Mouse (Mus musculus) monocyte, adult 5-6 weeks (primary cell): Measurements from ENCODE around the gene Hrct1. TPM values are rescaled to one million over a fixed set of nuclear protein-coding genes. Genes with fewer than 3 reads are reported as not detected.

Source experiments
- ATAC-seq: fragments of 153-309, 156-312 bp; replicated peaks from 2 replicates; pipeline ENCODE4 v1.8.0; 2017; ENCODE audit warnings: mild to moderate bottlenecking; ENCODE audit not compliant: low TSS enrichment, insufficient number of reproducible peaks, severe bottlenecking, poor library complexity, low FRiP score
- total RNA-seq: library from RNA; stranded (forward); fragments of 200-1000, 200-491, 200-594 nt; gene quantifications from 3 replicates; pipeline ENCODE4 v1.2.3, GENCODE M21; 2017

The Hrct1 gene
- total RNA-seq, result not detected in 3 replicates

GRCm38 (mm10) chr4:43726995-43727394 is at the start of gene Hrct1:
Hrct1 (plus strand) TSS chr4:43727188.
- no peak for ATAC-seq

GRCm38 (mm10) chr4:43678541-43678940 is 48.4 kb upstream of the Hrct1 start:
- ATAC-seq, result no peak

- no peak for ATAC-seq
Measured at GRCm38 (mm10) chr4:43679416-43680043, 47.5 kb upstream of the Hrct1 start.

GRCm38 (mm10) chr4:43690021-43690420 is 37.0 kb upstream of the Hrct1 start:
- ATAC-seq, result no peak

- no peak for ATAC-seq
Measured at GRCm38 (mm10) chr4:43691026-43691425, 36.0 kb upstream of the Hrct1 start.

GRCm38 (mm10) chr4:43693806-43694241 is 33.2 kb upstream of the Hrct1 start:
- peak; percentile 60 for ATAC-seq

- no peak for ATAC-seq
Measured at GRCm38 (mm10) chr4:43694439-43695248, 32.3 kb upstream of the Hrct1 start.

- ATAC-seq, result no peak
Measured at GRCm38 (mm10) chr4:43695249-43695671, 31.7 kb upstream of the Hrct1 start.

- ATAC-seq, result no peak
Measured at GRCm38 (mm10) chr4:43696561-43696960, 30.4 kb upstream of the Hrct1 start.

- no peak for ATAC-seq
Measured at GRCm38 (mm10) chr4:43700707-43701106, 26.3 kb upstream of the Hrct1 start, which contains the start of gene Olfr70. Olfr70 (minus strand) TSS chr4:43700807.

GRCm38 (mm10) chr4:43703439-43703838 is 23.5 kb upstream of the Hrct1 start:
- ATAC-seq, result no peak

- no peak for ATAC-seq
Measured at GRCm38 (mm10) chr4:43703851-43704250, 23.1 kb upstream of the Hrct1 start.

- ATAC-seq, result no peak
Measured at GRCm38 (mm10) chr4:43705991-43706390, 21.0 kb upstream of the Hrct1 start.

- no peak for ATAC-seq
Measured at GRCm38 (mm10) chr4:43709869-43710268, 17.1 kb upstream of the Hrct1 start, which contains the start of gene Olfr71. Olfr71 (minus strand) TSS chr4:43710255.

GRCm38 (mm10) chr4:43711821-43712220 is 15.2 kb upstream of the Hrct1 start:
- ATAC-seq, result no peak

GRCm38 (mm10) chr4:43713652-43714219 is 13.3 kb upstream of the Hrct1 start:
- ATAC-seq, result no peak

- ATAC-seq, result no peak
Measured at GRCm38 (mm10) chr4:43720491-43721228, 6.3 kb upstream of the Hrct1 start.

GRCm38 (mm10) chr4:43722191-43722590 is 4.8 kb upstream of the Hrct1 start:
- no peak for ATAC-seq

- ATAC-seq, result no peak
Measured at GRCm38 (mm10) chr4:43724764-43725163, 2.2 kb upstream of the Hrct1 start.
